Mouse (Mus musculus) hindlimb bud, embryonic 11.5 days (tissue): ENCODE results near the gene Cpn2.

ENCODE experiments used
- DNase-seq: peaks from one replicate; pipeline ENCODE4 v3.0.0-alpha.2; 2012; ENCODE audit warnings: low read depth, low spot score; ENCODE audit errors: extremely low spot score

Gene Cpn2

DNA sequence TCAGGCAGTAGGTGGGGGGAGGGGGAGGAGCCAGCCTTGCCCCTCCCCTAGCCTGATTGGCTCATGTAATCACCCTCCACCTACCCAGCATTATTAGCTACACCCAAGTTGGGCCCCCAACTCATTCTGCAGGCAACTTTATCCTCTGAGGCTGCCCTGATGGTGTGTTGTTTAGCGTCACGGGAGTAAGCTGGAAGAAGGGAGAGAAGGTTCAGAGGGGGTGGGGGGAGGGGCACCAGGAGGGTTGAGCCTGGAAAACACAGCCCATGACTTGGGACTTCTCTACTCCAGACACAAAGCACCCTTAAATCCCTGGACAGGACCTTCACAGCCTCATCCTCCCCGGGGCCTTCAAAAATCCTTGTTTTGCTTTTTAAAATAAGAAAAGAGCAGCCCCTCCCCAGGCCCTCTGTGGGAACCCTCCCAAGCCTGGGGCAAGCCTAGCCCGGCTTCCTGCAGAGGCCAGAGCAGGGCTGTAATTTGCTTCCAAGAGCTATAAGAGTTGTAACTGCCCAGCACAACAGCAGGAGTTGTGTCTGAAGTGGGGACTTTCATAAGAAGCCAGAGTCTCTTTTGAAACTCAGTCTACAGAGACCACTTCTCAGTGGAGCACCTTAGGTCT is 13.5 kb upstream of the Cpn2 start:
- no peak for DNase-seq

DNA sequence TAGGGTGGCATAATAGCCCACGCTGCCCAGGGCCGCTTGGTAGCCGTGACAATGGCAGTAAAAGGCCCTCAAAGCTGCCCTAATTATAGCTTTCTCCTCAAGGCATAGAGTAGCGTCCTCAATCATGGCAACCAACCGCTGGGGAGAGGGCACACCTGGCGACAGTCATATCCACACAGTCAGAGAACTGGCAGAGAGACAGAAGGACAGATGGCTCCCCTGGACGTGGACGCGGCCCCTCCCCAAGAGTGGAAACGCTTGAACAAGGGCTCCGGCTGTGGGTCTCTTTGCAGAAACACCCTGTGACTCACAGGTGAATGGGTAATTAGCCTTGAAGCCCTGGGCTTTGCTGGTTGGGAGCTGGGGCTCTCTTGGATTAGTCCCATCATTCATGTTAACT is 11.1 kb upstream of the Cpn2 start:
- no peak for DNase-seq

DNA sequence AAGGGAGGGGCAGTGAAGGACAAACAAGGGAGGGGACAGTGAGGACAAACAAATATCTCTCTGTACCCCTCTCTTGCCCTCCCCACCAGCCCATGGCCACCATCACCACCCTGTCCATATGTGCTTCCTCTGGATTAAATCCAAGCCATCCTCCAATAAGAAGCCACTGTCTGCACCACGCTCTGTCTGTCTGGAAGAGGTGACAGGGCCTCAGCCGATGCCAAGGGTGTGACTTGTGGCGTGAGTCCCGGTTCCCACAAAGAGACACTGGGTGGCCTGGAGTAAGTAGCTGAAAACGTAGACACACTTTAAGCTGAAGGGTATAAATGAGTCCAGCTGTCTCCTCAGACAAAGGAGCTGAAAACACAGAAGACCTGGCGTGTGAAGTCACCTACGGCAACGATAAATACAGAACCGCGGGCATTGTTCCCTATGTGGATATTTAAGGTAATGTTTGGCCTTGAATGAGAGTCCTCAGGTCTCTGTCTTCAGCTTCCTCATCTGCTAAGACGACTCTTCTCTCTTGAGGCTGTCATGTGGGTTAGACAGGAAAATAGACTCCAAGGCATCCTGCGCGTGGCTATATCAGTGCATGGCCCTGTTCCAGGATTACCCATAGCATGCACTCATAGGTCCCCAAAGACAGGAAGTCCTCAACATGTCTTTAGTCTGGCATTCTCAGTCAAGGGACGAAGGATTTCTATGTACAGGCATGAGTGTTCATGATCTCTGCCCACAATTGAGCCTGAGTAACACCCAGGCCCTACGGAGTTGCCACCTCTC is 8.4 kb upstream of the Cpn2 start:
- DNase-seq, result no peak

DNA sequence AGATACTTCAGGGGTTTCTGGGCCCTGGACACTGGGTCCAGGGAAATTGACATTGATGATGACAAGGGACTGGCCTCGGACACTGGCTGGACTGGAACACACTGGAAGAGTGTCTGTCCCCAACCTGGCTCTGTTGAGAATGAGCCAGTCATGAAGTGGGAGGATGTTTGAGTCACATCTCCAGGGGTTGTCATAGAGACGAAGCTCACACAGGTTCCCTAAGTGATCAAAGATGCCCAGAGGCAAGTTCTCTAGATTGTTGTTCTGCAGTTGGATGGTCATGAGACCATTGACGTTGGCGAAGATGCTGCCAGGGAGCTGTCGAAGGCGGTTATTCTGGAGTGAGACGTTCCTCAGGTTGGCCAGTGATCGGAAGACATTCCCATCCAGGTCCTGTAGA is 5.8 kb upstream of the Cpn2 start:
- no peak for DNase-seq

DNA sequence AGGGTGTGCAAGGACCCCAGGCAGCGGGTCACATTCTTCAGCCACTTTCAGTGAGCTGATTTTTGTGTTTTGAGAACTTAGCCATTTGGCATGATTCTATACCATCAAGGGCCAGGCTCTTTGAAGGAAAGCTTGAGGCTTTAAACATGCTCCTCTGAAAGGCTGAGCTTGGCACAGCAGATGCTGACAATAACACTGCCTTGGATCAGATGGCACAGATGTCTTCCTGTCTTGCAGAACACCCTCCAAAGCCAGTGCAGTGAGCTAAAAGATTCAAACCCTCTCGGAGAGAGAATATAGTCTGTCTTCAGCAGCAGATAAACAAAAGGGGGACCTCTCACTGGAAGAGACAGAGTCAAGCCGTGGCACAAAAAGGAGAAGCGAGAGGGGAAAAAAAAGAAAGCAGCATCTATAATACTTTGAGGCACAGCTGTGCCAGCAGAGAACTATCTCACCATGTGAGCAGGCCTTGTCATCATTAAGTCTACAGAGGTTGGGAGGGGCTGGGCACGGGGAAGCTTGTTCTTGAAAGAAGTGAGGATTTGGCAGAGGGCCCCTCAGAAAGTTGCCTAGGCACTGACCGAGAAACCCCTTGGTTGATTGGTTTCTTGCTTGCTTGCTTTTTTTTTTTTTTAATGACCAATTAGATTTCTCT is 4.8 kb upstream of the Cpn2 start:
- no peak for DNase-seq

DNA sequence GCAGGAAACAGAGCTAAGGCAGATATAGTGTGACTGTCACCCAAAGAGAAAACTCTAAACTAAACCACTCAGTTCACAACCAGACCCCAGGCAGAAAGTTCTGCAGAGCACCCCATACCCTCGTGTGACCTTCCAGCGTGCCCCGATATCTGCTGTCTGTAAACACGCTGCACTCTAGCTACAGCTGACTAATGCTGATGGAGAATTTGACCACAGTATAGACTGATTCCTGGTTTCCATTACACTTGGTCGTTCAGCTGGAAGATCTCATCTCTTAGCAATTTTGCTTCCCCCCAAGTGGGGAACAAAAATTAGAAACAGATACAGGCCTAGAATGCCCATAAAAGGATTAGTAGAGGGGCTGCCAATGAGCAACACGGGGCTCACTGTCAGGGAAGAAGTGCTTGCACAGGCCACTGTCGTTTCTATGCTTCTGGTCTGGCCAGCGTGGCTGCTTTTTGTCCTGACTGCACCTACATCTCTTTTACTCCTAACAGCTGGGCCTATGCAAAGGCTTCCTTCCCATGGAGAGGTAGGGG is 4.0 kb upstream of the Cpn2 start:
- no peak for DNase-seq

DNA sequence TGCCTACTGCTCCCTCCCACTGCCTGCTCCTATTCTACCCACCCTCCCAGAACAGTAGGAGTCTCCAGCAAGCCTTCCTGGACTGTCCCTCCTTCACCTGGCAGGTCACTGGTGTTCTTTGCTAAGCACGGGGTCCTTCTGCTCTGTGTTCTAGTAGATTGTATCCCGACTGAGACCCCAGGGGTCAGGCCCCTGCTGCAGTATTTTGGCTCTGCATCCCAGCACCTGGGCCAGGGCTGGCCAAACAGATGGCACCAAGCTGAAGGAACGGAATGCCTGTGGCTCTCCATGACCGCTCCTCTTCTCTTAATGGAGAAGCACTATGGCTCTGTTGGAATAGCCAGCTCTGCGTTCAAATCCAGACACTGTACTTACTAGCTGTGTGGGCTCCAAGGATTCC is 738 bp downstream of the Cpn2 start:
- no peak for DNase-seq

DNA sequence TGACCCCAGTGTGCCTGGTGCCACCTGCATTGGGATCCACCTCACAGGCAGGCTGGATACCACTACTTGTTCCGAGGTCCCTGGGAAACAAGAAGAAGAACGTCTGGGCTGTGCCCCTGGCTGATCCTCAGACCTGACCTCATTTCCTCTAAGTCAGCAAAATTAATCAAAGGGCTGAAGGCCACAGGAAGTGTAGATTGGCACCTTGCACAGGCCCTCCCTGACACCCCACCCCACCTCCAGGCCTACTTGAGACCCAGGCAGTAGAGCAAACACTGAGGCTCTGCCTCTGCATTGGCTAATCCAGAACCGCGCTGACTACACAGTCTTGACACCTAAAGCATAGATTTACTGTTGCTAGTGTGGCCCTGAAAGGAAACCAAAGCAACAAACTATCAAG is 1.7 kb downstream of the Cpn2 start:
- DNase-seq, result no peak

DNA sequence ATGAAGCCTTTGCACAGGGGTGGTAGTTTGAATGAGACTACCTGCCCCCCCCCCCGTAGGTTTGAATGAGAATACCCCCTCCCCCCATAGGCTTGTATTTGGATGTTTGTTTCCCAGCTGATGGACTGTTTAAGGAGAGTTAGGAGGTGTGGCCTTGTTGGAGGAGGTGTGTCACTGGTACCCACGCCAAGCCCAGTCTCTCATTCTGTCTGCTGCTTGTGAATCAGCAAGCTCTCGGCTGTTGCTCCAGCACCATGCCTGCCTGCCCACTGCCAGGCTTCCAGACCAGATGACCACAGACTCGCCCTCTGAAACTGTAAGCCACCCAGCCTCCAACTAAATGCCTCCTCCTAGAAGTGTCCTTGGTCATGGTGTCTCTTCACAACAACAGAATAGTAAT is 4.1 kb downstream of the Cpn2 start:
- DNase-seq, result no peak

DNA sequence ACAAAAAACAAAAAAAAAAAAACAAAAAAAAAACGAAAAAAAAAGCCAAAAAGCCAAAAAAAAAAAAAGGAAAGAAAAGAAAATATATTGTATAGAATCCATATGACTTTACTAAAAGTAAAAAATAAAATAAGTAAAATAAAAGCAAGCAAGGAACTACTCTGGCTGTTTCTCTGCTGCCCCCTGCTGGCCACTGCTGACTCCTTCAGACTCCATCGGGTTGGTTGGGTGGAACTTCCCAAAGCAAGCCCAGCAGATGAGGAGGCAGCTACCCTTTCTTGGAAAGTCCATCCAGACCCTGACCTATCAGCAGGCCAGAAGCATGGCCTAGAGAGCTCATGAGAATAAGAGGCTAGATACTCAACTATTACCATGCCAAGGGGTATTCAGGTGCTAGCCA is 4.6 kb downstream of the Cpn2 start:
- no peak for DNase-seq

DNA sequence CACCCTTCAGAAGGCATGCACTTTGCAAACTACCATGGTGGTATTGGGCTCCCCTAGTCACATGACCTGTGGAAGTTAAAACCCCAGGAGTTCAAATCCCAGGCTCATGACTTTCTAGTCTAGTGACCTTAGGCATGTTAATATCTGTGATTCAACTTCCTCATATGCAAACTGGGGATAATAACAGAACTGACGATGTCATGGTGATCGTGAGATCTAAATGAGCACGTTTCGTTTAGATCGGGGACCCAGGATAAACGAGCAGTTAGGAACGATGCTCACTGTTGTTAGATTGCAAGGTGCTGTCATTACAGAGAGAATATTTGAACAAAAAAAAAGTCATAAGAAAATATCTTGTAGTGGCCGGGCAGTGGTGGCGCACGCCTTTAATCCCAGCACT is 5.1 kb downstream of the Cpn2 start:
- DNase-seq, result no peak

DNA sequence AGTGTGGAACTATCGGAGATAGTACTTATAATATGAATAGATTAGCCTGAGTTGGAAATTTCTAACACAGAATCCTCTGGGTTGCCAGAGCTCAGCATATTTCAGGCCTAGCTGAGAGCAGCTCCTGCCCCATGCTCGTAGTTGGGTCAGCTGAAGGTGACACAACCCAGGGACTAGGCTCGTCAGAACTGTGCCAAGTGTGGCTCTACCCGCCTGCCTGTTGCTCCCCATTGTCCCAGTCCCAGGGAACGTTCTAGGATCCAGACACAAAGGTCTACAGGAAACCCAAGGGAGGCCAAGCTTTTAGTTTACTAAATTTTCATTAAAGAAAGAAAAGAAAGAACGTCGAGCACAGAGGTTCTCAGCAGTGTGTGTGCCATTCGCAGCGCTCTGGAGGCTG is 6.0 kb downstream of the Cpn2 start:
- no peak for DNase-seq

DNA sequence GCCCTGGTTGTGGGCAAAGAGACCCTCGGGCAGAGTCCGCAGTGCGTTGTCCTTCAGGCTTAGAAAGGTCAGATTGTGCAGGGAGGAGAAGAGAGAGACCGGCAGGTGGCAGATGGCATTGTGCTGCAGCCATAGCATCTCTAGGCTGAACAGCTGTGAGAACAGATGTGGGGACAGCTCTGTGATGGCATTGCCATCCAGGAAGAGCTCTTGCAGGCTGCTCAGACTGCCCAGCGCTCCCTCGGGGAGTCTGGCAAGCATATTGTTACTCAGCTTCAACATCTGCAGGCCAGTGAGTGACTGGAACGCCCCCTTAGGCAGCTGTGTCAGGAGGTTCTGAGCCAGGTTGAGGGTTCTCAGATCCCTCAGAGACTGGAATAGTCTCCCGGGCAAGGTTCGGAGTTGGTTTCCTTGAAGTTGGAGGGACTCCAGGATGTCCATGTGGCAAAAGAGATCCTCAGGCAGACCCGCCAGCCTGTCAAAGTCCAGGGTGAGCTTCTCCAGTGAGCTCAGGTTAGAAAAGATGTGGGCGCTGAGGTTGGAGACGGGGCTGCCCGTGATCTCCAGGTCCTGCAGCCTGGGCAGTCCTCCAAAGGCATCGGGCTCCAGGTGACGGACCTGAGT is 7.2 kb downstream of the Cpn2 start:
- no peak for DNase-seq

DNA sequence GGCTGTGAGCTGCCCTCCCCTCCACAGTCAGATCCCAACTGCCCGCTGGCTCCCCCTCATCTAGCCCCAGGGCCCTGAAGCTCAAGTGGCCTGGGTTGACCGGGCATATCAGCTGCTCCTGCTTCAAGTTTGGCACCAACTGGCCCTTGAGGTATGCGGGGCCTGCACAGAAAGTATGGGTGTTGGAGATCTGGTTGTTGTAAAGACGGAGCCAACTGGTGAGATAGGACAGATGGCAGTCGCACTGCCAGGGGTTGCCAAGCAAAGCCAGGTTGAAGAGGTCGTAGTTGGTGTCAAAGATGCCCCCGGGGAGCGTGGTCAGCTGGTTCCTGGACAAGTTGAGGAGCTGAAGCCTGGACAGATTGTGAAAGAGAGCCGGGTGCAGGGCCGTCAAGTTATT is 7.9 kb downstream of the Cpn2 start:
- DNase-seq, result no peak

DNA sequence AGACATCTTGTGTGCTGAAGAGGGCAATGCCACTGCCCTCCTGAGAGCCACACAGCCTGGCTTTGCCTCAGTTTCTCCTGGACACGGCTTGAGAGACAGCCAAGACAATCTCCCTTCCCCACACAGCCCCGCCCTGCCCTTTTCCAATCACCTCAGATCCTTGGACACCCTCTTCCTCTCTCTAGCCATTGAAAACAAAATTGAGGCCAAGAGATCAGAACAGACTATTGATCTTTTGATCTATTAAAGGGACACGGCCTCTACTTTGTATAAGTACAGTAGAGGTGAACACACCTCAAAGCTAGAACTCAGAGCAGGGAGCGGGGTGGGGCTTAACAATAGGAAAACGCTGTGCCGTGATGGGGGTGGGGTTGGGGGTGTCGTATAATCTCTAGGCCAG is 8.9 kb downstream of the Cpn2 start:
- no peak for DNase-seq

DNA sequence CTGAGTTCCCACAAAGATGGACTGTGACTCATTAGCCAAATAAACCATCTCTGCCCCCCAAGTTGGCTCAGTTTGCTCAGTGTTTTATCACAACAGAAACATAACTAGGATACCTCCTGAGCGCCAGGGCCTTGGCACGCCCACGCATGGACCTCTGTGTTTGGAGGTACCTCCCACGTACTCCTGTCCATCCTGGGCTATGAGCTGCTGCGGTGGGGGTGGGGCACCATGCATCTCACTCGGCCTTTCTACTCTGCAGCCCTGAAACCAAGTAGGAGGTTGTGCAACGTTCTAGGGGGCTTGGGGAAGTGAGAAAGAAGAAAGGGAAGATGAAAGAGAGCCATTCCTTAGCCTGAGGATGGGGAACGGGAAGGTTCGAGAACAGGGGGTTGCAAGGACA is 9.6 kb downstream of the Cpn2 start:
- DNase-seq, result no peak

DNA sequence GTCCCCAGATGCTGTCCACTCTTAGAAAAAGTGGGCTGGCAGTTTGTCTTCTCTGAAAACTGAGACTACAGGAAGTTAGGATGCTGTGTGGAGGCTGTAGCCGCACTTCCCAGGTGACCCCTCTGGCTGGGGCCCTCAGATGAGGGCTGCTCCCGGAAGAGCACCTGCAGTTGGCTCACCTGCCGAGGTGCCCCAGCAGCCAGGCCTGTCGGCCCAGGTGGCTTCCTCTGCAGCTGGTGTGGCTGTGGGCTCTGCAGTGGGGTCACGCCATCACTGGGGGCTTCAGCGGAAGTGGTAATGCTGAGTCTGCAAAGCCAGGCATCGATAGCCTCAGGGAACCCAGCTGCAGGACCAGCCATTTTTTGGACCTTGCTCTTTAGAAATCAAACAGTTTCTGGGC is 12.2 kb downstream of the Cpn2 start:
- DNase-seq, result no peak

DNA sequence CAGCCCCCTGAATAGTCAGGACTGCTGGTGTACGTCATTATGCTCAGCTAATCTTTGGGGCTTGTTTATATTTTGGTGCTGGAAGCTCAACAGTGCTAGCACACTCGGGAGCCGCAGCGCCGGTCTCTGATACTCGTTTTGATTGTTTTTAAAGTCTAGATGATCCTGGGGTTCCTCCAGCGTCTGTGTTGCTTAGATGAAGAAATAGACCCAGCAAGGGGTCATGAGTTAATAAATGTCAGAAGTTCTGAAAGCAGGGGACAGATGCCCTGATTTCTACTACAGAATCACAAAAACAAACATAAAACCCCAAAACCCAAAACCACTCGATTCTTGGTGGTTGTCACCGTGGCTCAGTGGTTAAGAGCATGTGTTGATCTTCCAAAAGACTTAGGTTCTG is 13.4 kb downstream of the Cpn2 start:
- DNase-seq, result no peak

DNA sequence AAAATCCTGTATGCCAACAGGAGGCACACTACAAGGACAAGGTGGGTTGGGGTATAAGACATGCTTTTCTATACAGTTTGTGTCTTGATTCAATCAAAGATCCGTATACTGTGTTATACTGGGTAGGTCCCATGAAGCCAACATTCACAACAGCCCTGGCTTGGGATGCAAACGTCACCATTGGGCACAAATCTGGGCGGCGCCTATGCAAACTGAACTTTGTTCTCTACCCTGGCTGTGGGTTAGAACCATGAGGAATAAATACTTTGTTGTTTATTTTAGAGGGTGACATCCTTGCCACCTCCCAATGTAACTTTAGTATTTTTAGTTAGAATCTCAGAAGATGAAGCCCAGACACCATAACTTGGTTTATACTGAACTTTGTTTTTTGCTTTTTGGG is 13.9 kb downstream of the Cpn2 start:
- DNase-seq, result no peak

DNA sequence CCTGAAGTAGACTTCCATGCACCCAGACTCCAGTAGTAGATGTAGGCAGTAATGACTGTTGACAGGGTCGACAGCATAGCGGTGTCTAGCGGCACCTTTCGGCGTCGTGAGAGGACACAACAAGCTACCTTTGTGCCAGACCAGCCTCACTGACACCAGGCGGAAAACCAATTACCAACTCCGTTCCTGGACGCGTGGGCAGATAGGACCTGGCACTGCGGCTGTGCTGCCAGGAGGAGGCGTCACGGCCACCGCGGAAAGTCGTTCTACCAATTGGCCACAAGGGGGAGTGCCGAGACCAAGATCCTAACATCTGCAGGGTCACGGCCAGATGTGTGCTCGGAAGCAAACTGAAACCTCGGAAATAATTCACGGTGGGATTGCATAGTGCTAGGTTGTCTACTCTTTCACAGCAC is 15.3 kb downstream of the Cpn2 start:
- DNase-seq, result no peak

DNA sequence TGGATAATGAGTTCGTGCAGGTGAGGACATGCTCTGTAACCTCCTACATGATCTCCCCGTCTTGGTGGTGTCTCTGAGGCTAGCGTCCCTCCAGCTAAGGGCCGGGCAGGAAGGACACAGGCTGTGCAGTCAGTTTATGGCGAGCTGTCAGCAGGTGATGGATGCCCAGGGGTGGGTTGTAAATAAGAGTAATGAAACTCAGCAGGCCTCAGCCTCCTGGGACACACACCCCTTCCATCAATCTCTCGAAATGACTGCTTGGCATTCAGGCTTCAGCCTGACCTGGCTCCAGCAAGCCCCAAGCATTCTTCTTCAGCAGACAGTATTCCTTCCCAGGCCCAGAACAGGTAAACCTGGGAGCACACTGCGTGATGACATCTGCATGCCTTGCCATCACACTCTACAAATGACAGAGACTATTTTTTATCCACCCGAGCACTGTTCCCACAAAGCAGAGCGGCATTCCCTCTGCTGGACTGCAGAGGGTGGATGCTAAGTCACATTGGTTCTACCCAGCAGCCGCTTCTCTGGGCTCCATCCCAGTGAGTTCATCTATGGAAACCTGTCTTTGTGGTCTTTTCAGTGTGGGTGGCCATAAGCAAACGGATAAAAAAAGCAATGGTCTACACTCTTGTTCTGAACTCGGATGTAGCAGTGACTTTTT is 23.1 kb downstream of the Cpn2 start:
- DNase-seq, result no peak
